Mouse (Mus musculus) cerebellum, adult 11-12 months (tissue): ENCODE results near the gene Scamp3.
A peak's percentile ranks its signal among the peaks of the same experiment; 100 is the strongest.
"Not testable (repeated sequence)": the region's sequence is repeated elsewhere in the genome, so short reads cannot be mapped to it uniquely, and the experiment has no call there.

ENCODE experiments used
- DNase-seq: peaks from one replicate; pipeline ENCODE4 v3.0.0; 2022

Scamp3 gene

DNA sequence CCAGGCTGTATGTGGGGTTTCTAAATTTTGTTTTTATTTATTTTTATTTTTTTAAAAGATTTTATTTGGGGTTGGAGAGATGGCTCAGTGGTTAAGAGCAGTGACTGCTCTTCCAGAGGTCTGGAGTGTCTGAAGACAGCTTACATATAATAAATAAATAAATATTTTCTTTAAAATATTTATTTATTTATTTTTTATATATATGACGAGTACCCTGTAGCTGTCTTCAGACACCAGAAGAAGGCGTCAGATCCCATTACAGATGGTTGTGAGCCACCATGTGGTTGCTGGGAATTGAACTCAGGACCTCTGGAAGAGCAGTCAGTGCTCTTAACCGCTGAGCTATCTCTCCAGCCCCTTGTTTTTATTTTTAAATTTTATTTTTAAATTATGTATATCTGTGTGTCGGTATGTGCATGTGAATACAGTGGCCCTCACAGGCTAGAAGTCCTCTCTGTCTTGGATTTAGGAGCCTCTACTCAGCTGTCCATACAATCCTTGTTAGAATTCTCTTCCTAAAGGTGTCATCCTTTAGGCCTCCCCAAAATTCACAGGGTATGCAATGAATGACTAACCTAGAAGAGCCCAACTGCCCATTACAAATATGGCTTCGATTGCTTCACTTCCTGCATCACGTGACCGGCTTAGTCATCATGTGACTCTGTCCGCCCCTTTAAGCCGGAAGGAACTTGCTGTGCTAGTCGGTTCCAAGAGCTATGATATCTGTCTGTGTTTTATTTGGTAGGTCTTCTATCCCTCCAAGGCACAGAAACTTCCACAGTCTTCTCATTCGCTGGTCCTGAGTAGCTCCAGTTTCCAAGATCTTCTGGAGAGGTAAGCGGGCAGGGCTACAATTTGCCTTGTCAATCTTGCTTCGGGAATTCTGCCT is 25.2 kb downstream of the Scamp3 start, which contains the start of gene Gba:
Gene Gba, plus strand, starts transcription at position 676 of the 889 bp plus-strand sequence.
- DNase-seq: peak; percentile 83

GRCm38 (mm10) chr3:89203142-89203514 is 25.9 kb downstream of the Scamp3 start:
- no peak for DNase-seq

DNA sequence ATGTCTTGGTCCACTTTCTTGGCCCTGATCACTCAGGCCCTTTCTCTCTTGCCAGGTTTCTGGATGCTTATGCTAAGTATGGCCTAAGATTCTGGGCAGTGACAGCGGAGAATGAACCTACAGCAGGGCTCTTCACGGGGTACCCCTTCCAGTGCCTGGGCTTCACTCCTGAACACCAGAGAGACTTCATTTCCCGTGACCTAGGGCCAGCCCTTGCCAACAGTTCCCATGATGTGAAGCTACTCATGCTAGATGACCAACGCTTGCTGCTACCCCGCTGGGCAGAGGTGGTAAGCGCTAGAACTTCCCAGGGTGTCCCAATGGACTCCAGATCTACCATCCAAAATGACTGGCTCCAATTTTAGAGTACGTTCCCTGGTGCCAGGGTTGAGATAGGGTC is 28.8 kb downstream of the Scamp3 start:
- DNase-seq: no peak

GRCm38 (mm10) chr3:89206695-89207094 is 29.4 kb downstream of the Scamp3 start:
- DNase-seq: no peak

GRCm38 (mm10) chr3:89208075-89208657 is 30.9 kb downstream of the Scamp3 start:
- DNase-seq: no peak

DNA sequence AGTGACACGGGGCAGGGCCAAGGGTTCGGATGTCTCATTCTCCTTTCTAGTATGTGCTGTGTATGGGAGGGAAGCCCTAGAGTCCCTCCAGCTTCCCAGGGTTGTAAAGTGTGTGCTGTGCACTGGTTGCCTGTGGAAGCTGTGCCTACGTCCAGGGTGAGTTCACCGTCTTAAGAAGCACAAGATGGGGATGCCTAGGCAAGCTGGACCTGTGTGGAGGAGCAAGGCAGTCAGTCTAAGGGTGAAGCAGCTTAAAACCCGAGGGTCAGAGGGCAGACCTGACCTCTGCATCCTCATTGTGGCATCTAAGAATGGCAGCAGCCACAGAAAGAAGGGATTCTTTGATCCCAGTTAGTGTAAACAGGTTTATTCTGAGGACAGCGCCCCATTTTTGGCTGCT is 31.5 kb downstream of the Scamp3 start:
- DNase-seq: no peak

GRCm38 (mm10) chr3:89209731-89210130 is 32.5 kb downstream of the Scamp3 start:
- DNase-seq: no peak

- no peak for DNase-seq
Observed at GRCm38 (mm10) chr3:89210162-89210561, 32.9 kb downstream of the Scamp3 start.

DNA sequence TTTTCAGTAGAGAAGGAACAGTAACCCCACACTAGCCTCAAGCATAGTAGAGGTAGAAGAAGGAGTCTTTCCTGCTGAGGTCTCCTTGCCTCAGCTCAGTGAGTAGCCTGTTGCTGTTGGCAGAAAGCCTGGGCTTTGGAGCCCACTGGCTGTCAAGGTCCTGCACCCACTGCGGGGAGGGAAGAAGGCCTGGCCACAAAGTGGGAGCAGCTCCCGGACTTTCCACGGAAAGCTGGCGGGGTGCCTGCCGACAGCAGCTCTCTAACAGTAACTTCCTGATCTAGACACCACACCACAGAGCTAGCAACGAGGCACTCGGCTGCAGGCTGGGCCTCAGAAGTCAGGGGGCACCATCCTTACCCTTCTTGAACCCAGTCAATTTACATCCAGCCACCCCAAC is 33.5 kb downstream of the Scamp3 start:
- no peak for DNase-seq

DNA sequence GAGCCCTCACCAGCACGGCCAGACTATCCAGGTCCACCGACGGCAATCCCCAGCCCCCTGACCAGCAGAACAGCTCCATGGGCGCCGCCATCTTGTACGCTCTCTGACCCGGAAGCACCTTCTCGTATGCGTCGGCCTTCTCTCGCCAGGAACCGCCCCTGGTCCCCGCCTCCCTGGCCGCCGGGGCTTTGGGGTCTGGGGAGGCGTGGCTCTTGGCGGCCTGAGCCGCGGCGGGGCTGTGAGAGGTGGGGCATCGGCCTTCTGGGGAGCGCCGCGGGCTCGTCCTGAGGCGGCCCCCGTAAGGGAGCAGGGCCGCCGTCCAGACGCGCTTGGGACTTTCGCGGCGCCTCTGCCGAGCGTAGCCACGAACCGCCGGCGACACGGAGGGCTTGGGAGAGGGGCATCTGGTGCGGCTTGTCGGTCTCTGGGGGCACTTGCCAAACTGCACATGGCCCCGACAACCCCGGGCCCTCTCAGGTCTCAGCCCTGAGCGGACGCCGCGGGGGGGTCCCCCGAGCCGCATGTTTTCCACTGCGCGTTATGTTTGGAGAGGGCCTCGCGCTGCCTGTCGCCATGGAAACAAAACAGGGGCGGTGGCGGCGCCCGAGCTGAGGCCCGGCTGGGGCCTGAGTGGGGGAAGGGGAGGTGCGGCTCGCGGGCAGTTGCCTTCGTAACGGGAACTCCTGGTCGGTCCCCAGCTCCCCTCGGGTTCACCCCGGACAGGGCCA is 36.7 kb downstream of the Scamp3 start:
- DNase-seq: peak; percentile 86

DNA sequence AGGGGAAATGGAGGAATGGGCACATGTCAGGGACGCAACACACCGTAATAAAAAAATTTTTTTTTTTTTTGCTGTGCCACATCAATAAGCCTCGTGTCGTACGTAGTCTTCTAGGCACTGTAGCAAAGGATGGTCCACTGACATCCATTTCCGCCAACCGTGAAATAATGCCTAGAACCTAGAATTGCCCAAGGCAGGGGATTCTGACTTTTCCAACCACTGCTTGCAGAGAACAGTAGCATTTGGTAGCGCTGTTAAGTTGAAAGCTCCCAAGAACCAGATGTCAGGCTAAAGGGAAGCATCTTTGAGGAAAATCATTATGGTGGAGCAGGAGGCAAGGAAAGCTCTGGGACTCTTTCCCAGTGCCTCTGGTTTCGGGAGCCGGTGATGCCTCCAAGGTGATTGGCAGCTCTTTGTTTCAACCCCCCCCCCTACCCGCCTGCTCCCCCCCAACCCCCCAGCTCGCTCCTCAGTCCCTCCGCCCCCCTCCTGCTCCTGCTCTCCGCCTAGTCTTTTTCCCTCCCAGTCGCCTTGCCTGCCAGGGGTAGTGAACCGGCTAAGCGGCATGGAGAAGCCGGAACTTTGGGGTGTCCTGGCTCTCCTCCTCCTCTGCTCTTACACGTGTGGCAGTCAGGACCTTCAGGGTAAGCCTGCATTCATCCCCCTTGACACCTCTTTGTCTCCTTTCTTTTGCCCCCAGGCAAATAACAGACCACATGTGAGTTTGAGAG is 37.6 kb downstream of the Scamp3 start, which contains the start of gene Thbs3:
Gene Thbs3, plus strand, starts transcription at position 500 of the 731 bp plus-strand sequence.
- DNase-seq: no peak

GRCm38 (mm10) chr3:89215853-89216252 is 38.6 kb downstream of the Scamp3 start:
- peak; percentile 80 for DNase-seq

DNA sequence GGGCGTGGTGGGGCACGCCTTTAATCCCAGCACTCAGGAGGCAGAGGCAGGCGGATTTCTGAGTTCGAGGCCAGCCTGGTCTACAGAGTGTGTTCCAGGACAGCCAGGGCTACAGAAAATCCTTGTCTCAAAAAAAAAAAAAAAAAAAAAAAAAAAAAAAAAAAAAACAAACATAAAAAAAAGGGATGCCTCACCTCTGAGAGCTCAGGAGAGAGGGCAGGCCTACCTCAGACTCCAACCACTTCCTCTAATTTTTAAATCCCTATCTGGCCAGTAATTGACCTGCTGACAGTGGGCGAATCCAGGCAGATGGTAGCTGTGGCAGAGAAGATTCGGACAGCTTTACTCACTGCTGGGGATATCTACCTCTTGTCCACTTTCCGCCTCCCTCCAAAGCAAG is 39.1 kb downstream of the Scamp3 start:
- not testable (repeated sequence) for DNase-seq

GRCm38 (mm10) chr3:89218271-89218670 is 41.0 kb downstream of the Scamp3 start:
- DNase-seq: no peak

GRCm38 (mm10) chr3:89219546-89219945 is 42.3 kb downstream of the Scamp3 start:
- no peak for DNase-seq

GRCm38 (mm10) chr3:89221167-89221566 is 43.9 kb downstream of the Scamp3 start:
- DNase-seq: no peak

- no peak for DNase-seq
Observed at GRCm38 (mm10) chr3:89224796-89225195, 47.5 kb downstream of the Scamp3 start.

DNA sequence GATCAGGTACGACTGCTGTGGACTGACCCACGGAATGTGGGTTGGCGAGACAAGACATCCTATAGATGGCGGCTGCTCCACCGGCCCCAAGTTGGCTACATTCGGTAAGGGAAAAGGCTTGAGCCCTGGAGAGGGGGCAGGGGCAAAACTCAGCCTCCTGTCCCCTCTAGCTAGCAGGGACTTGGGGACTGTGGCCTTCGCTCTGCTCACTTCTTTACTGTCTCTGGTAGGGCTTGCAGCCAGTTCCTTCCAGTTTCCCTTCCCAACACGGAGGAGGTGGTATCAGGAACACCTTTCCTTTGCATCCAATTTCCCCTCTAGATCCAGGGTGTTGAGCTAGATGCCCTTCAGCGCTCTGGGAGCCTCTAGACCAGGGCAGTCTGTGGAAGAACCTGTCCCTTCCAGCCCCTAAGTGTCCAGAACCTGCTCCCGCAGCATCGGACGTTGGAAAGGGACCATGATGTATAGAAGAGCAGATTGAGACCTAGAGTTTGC is 48.1 kb downstream of the Scamp3 start:
- DNase-seq: no peak

GRCm38 (mm10) chr3:89225918-89226317 is 48.6 kb downstream of the Scamp3 start:
- DNase-seq: no peak

DNA sequence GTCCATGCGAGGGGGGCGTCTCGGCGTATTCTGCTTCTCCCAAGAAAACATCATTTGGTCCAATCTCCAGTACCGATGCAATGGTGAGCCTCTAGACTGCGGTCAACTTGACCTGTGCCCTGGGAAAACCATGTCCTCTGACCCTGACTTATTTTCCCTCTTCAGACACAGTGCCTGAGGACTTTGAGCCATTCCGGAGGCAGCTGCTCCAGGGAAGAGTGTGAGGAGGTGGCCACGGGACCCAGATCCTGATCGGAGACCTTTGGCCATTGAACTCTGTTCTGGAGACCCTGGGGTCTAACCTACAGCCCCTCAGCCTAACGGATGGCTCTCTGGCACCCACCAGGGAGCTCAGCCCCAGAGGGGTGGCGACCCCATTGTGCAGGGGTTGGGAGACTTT is 49.1 kb downstream of the Scamp3 start:
- DNase-seq: no peak

GRCm38 (mm10) chr3:89226900-89227299 is 49.6 kb downstream of the Scamp3 start, which contains the start of gene Mtx1:
Gene Mtx1, minus strand, starts transcription at chr3:89227088.
- no peak for DNase-seq
